10 mouse cellular contexts compared by ENCODE assay signal in the genomic region with DNA sequence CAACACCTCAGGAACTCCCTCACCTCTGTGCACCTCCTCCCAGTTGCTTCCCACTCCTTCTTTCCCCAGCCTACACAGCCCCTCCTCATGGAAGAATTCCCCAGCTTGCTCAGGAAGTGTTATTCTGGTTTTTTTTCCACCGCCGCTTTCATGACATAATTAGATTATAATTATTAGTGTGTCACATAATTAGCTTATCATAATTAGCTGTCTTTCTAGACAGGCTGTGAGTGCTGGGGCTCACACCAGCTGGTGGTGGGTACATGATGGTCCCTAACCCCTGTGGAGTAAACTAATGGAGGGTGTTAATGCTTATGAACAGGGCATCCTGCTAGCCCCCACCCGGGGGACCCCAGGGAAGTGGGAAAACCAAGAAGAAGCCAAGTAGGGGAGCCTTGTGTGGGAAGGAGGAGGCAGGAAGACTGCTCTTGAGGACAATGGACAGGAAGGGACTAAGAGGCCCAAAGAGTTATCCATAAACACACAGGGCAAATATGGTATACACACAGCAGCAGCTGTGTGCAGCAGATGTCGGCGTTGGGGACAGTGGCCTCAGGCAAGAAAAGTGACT. TPM values are rescaled to one million over a fixed set of nuclear protein-coding genes. Genes with fewer than 3 reads are reported as not detected.
DNase-seq lines count a peak whose midpoint lies in the region; ATAC-seq lines count a peak whose summit lies in the region.
"Had no signal": no experiment of that assay in that cellular context is flagged by ENCODE, and none has a peak within 500 bp of the region (broad histone marks: within the 10 kb centered on the region; RNA-seq: fewer than 3 reads in every experiment).

No protein-coding gene starts in this region.

- peaks cover 2 to 5% of the 10 kb centered on the region in 2 experiments; a peak in 2 of 4 replicates for H3K4me1 ChIP-seq in heart, embryonic 14.5 days (ENCODE audit: control insufficient read depth in 2 of 2, insufficient read depth in 2 of 2, low read length in 2 of 2)
- H3K4me1 ChIP-seq in embryonic facial prominence, embryonic 10.5 days, result peaks cover 16% of the 10 kb centered on the region
- H3K4me1 ChIP-seq in hindbrain, embryonic 16.5 days (ENCODE audit: control insufficient read depth, insufficient read depth, low read depth, low read length), result no peaks in the 10 kb centered on the region
- 0 out of 2 replicates have a peak, but pooled peaks cover 3% of the 10 kb centered on the region for H3K4me1 ChIP-seq in midbrain, embryonic 14.5 days (ENCODE audit: control insufficient read depth, insufficient read depth, low read length)

- H3K4me3 ChIP-seq in heart, embryonic 14.5 days (ENCODE audit: control insufficient read depth in 1 of 2, insufficient read depth in 1 of 2, low read depth in 1 of 2, low read length in 2 of 2), result no peak overlapping the region
- no peak overlapping the region for H3K4me3 ChIP-seq in embryonic facial prominence, embryonic 10.5 days
- H3K4me3 ChIP-seq in hindbrain, embryonic 16.5 days (ENCODE audit: low read length), result no peak overlapping the region
- H3K4me3 ChIP-seq in midbrain, embryonic 14.5 days (replicated peaks; ENCODE audit: low read depth, low read length), result no peak overlapping the region

- H3K27me3 ChIP-seq in heart, embryonic 14.5 days (ENCODE audit: control insufficient read depth, insufficient read depth, low read length), result no peaks in the 10 kb centered on the region; the same call in 1 of the 2 replicates
- H3K27me3 ChIP-seq in embryonic facial prominence, embryonic 10.5 days (replicated peaks; ENCODE audit: low read depth, poor library complexity, severe bottlenecking), result 0 out of 2 replicates have a peak, but pooled peaks cover 4% of the 10 kb centered on the region
- H3K27me3 ChIP-seq in hindbrain, embryonic 16.5 days (replicated peaks; ENCODE audit: control insufficient read depth, insufficient read depth, low read length), result no peaks in the 10 kb centered on the region
- H3K27me3 ChIP-seq in midbrain, embryonic 14.5 days (ENCODE audit: control insufficient read depth, insufficient read depth, low read length), result no peaks in the 10 kb centered on the region

- 43% methylated on average over 5 of the region's 5 CpGs for WGBS in heart, embryonic 14.5 days
- 42% methylated on average over 5 of the region's 5 CpGs for WGBS in embryonic facial prominence, embryonic 10.5 days
- 49% methylated on average over 5 of the region's 5 CpGs for WGBS in hindbrain, embryonic 16.5 days
- 56% methylated on average over 5 of the region's 5 CpGs for WGBS in midbrain, embryonic 14.5 days

- no peaks in the 10 kb centered on the region for H3K36me3 ChIP-seq in heart, embryonic 14.5 days (ENCODE audit: control insufficient read depth, insufficient read depth, low read length)
- H3K36me3 ChIP-seq in embryonic facial prominence, embryonic 10.5 days (replicated peaks), result no peaks in the 10 kb centered on the region
- no peaks in the 10 kb centered on the region for H3K36me3 ChIP-seq in hindbrain, embryonic 16.5 days (ENCODE audit: control insufficient read depth, insufficient read depth, low read length)
- H3K36me3 ChIP-seq in midbrain, embryonic 14.5 days (ENCODE audit: control insufficient read depth, insufficient read depth, low read length), result no peaks in the 10 kb centered on the region

- H3K27ac ChIP-seq in heart, embryonic 14.5 days (replicated peaks in 1 of 2; ENCODE audit: control insufficient read depth in 1 of 2, insufficient read depth in 1 of 2, low read depth in 2 of 2, low read length in 2 of 2), result peak overlapping the region; percentile 48 to 74
- no peak overlapping the region for H3K27ac ChIP-seq in embryonic facial prominence, embryonic 10.5 days (replicated peaks)
- H3K27ac ChIP-seq in hindbrain, embryonic 16.5 days (ENCODE audit: low read depth, low read length), result no peak overlapping the region
- H3K27ac ChIP-seq in midbrain, embryonic 14.5 days (replicated peaks; ENCODE audit: low read depth, low read length), result no peak overlapping the region

- intact Hi-C loops in heart, postnatal 14 days (cut with DNase I), result no loop called here

- H3K9ac ChIP-seq in heart, embryonic 14.5 days (ENCODE audit: low read length), result no peak overlapping the region
- H3K9ac ChIP-seq in hindbrain, embryonic 16.5 days (ENCODE audit: low read depth, low read length), result no peak overlapping the region
- H3K9ac ChIP-seq in midbrain, embryonic 14.5 days (replicated peaks; ENCODE audit: low read length), result no peak overlapping the region

- H3K9me3 ChIP-seq in heart, embryonic 14.5 days (ENCODE audit: control insufficient read depth, low read length), result no peaks in the 10 kb centered on the region
- no peaks in the 10 kb centered on the region for H3K9me3 ChIP-seq in embryonic facial prominence, embryonic 10.5 days
- H3K9me3 ChIP-seq in hindbrain, embryonic 16.5 days (ENCODE audit: control insufficient read depth, low read length), result no peaks in the 10 kb centered on the region
- no peaks in the 10 kb centered on the region for H3K9me3 ChIP-seq in midbrain, embryonic 14.5 days (ENCODE audit: control insufficient read depth, low read length)

- H3K4me2 ChIP-seq in heart, embryonic 14.5 days (ENCODE audit: low read length), result no peak overlapping the region
- no peak overlapping the region for H3K4me2 ChIP-seq in hindbrain, embryonic 16.5 days (ENCODE audit: low read length)
- H3K4me2 ChIP-seq in midbrain, embryonic 14.5 days (ENCODE audit: low read length), result no peak overlapping the region

- ATAC-seq in heart, embryonic 14.5 days (ENCODE audit: insufficient number of reproducible peaks, insufficient read depth, low FRiP score, low read depth), result peak; percentile 46; the same call in 1 of the 2 replicates
- ATAC-seq in hindbrain, embryonic 16.5 days, result peak; percentile 62
- ATAC-seq in midbrain, embryonic 14.5 days (ENCODE audit: low FRiP score, low TSS enrichment), result peak; percentile 73
- ATAC-seq in inflammation-experienced regulatory T-cells, adult 6 months, result no peak

- no peak for DNase-seq in heart, postnatal 14 days
- DNase-seq in embryonic facial prominence, embryonic 10.5 days (ENCODE audit: low spot score), result peak; percentile 18
- peak; percentile 46 for DNase-seq in midbrain, embryonic 14.5 days
- no peak for DNase-seq in frontal cortex, postnatal 14 days (ENCODE audit: low spot score in 2 of 2)
- DNase-seq in cerebellum, adult 9-10 months, result no peak
- DNase-seq: cerebellum, adult 9-11 months; gastrocnemius, postnatal 36 days had no signal

RNA-seq across cellular contexts. Expression of a gene that starts 38.2 kb away (rescaled TPM):
- polyA plus RNA-seq in heart, embryonic 14.5 days (2014; fragmentation: Nextera tagmentation; extraction: Ambion mirVana), result 2.7 and 3.1 TPM in 2 replicates
- 1 to 10 TPM; 1.0 to 2.0 TPM for total RNA-seq in heart, postnatal 14 days (2021)
- 0.05 TPM in 2 replicates for polyA plus RNA-seq in embryonic facial prominence, embryonic 10.5 days (2016; fragmentation: Nextera tagmentation; extraction: Ambion mirVana)
- 2.2 and 3.1 TPM in 2 replicates for polyA plus RNA-seq in hindbrain, embryonic 16.5 days (2015; fragmentation: Nextera tagmentation; extraction: Ambion mirVana)
- polyA plus RNA-seq in midbrain, embryonic 14.5 days (2014; fragmentation: Nextera tagmentation; extraction: Ambion mirVana), result 0.89 and 1.2 TPM in 2 replicates
- not detected for polyA plus RNA-seq in inflammation-experienced regulatory T-cells, adult 6 months (2017; shearing (Covaris generic))
- total RNA-seq: gastrocnemius, postnatal 36 days had no signal

Comparison
In these comparisons a context has a peak if more than half of its experiments do, and no peak if none do; other contexts are left out.
1. H3K27ac ChIP-seq: peak in heart, embryonic 14.5 days (2 of 2); none in embryonic facial prominence, embryonic 10.5 days (single experiment), hindbrain, embryonic 16.5 days (single experiment) and midbrain, embryonic 14.5 days (single experiment).
2. DNase-seq: peak in embryonic facial prominence, embryonic 10.5 days (single experiment) and midbrain, embryonic 14.5 days (single experiment); none in heart, postnatal 14 days (0 of 2), frontal cortex, postnatal 14 days (0 of 2) and cerebellum, adult 9-10 months (single experiment).